Mouse (Mus musculus): ENCODE data around the gene Ptrh2.

GRCm38 (mm10) chr11:86668169-86668568 lies 15.6 kb upstream of the Ptrh2 start:
- TF ChIP-seq GATA1 (IDR thresholded peaks at IDR 0.05; ENCODE audit: low read length) (no peak), TAL1 (IDR thresholded peaks at IDR 0.05; ENCODE audit: low read length) (no peak)

Measured in erythroblast, embryonic 14.5 days (primary cell).